Mouse (Mus musculus): ENCODE results near the gene Notum. TPM values are rescaled to one million over a fixed set of nuclear protein-coding genes. Genes with fewer than 3 reads are reported as not detected.
A peak's percentile ranks its signal among the peaks of the same experiment; 100 is the strongest.

The Notum gene
- polyA plus RNA-seq, 1 experiment from 2014 or later, result 4.1 TPM

- Histone ChIP-seq H3K27ac (no peak within 1 kb of the TSS), H3K4me3 (peak within 1 kb of the TSS; percentile 19), H3K4me1 (peaks cover 14% of the 10 kb centered on the region), H3K27me3 (peaks cover 29% of the 10 kb centered on the region), H3K9ac (no peak within 1 kb of the TSS; the same call in 1 of the 2 replicates), H3K4me2 (peak within 1 kb of the TSS; percentile 45), H3K9me3 (no peaks in the 10 kb centered on the region), H3K36me3 (no peaks in the 10 kb centered on the region)
- ATAC-seq (ENCODE audit: borderline replicate concordance, extremely low read depth, low FRiP score, low TSS enrichment), result no peak
- 4% methylated on average over 13 of the region's 13 CpGs for WGBS
Measured at GRCm38 (mm10) chr11:120648001-120648476, 12.9 kb downstream of the Notum start, which contains the start of gene Myadml2. Myadml2 (minus strand) TSS chr11:120648158.

DNA sequence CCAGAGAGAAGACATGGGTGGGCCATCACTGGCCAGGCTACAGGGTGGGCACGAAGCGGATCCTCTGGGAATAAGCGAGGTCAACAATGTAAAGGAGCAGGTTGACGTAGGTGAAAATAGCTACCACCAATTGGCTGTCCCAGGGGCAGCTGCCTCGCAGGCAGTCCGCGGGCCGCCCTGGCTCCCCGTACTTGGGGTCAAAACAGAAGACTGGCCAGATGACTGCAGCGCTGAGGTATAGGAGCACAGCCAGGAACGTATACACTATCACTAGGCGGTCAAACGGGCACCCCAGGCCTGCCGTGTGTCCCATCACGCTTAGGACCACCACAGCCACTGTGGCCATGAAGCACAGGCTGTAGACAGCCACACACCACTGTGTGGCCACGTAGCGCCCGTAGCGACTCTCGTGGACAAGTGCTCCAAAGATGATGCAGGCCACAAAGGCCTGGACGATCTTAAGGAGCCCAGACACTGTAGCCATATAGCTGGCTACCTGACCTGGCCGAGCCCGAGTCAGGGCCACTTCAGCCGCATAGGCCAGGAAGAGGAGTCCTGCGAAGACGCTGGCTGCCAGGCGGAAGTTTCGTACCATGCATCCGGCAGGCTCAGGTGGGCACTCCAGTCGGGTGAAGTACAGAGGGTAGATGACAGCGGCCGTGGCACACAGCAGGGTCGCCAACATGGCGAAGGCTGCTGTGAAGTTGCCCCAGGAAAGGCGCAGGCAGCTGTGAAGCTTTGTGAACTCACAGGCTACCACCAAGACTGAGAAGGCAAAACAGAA is 13.7 kb downstream of the Notum start:
- Histone ChIP-seq H3K9ac (no peak overlapping the region; the same call in 1 of the 2 replicates), H3K4me1 (peaks cover 22% of the 10 kb centered on the region), H3K27me3 (peaks cover 35% of the 10 kb centered on the region), H3K9me3 (no peaks in the 10 kb centered on the region), H3K4me3 (peak overlapping the region; percentile 19; the same call in 1 of the 2 replicates), H3K36me3 (no peaks in the 10 kb centered on the region), H3K27ac (no peak overlapping the region), H3K4me2 (peak overlapping the region; percentile 45)
- 72% methylated on average over 35 of the region's 35 CpGs for WGBS
- ATAC-seq (ENCODE audit: borderline replicate concordance, extremely low read depth, low FRiP score, low TSS enrichment), result no peak

DNA sequence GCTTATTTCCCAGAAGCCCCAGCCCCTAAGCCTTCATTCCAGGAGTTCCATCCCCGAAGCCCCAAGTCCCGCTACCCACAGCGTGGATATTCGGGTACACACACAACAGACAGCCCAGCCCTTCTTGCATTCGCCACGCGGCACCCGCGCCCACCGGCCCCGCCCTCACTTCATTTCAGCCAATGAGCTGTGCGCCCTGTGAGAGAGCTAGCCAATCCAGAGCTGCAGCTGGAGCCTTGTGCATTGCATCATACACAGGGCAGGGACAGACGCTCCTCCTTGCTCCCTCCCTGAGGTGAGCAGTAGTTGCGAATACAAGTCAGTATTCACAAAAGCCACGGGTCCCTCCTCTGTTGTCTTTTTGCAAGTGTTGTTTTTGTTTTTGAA is 17.4 kb downstream of the Notum start, which contains the start of gene Pycr1:
Gene Pycr1, minus strand, starts transcription at position 169 of the 387 bp plus-strand sequence.
- under 1% methylated on average over 15 of the region's 15 CpGs for WGBS
- peak; percentile 100 for ATAC-seq (ENCODE audit: borderline replicate concordance, extremely low read depth, low FRiP score, low TSS enrichment)
- H3K27me3 ChIP-seq, result peaks cover 24% of the 10 kb centered on the region
- peak within 1 kb of the TSS; percentile 55 for H3K4me3 ChIP-seq
- H3K9me3 ChIP-seq, result no peaks in the 10 kb centered on the region
- no peak within 1 kb of the TSS for H3K27ac ChIP-seq
- H3K36me3 ChIP-seq, result no peaks in the 10 kb centered on the region
- peak within 1 kb of the TSS; percentile 54 for H3K9ac ChIP-seq
- H3K4me1 ChIP-seq, result peaks cover 24% of the 10 kb centered on the region
- H3K4me2 ChIP-seq, result peak within 1 kb of the TSS; percentile 96

- Histone ChIP-seq H3K4me2 (peak overlapping the region; percentile 96), H3K9me3 (no peaks in the 10 kb centered on the region), H3K4me1 (peaks cover 21% of the 10 kb centered on the region), H3K36me3 (no peaks in the 10 kb centered on the region), H3K27me3 (peaks cover 21% of the 10 kb centered on the region), H3K9ac (peak overlapping the region; percentile 54), H3K4me3 (peak overlapping the region; percentile 55), H3K27ac (no peak overlapping the region)
- 1% methylated on average over 18 of the region's 18 CpGs for WGBS
- ATAC-seq (ENCODE audit: borderline replicate concordance, extremely low read depth, low FRiP score, low TSS enrichment), result peak; percentile 27; the same call in 1 of the 2 replicates
Measured at GRCm38 (mm10) chr11:120642939-120643600, 17.9 kb downstream of the Notum start.

- H3K9ac ChIP-seq, result peak overlapping the region; percentile 54; the same call in 1 of the 2 replicates
Measured at GRCm38 (mm10) chr11:120641869-120642268, 19.1 kb downstream of the Notum start.

DNA sequence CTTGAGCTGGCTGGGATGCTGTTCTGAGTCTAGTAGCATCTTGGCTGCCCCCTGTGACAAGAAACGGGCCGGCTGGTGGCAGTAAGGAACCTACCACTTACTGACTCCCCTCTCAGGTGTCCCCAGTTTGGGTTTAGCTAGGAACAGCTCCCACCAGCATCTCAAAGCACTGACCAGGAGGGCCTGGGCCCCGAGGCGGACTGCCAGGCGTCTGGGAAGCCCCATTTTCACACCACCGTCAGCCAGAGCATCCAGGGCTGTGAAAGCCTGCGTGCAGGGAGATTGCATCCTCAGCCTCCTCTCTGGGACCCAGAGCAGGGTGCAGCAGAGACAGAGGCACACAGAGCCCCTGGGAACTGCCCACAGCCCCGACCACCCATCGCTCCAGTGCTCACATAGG is 19.7 kb downstream of the Notum start:
- no peak overlapping the region for H3K4me2 ChIP-seq
- H3K27me3 ChIP-seq, result peaks cover 8% of the 10 kb centered on the region; the same call in 1 of the 2 replicates
- H3K27ac ChIP-seq, result no peak overlapping the region
- WGBS, result 61% methylated on average over 9 of the region's 9 CpGs
- H3K9me3 ChIP-seq, result no peaks in the 10 kb centered on the region
- no peak for ATAC-seq (ENCODE audit: borderline replicate concordance, extremely low read depth, low FRiP score, low TSS enrichment)
- H3K36me3 ChIP-seq, result no peaks in the 10 kb centered on the region
- no peak overlapping the region for H3K4me3 ChIP-seq
- no peak overlapping the region for H3K9ac ChIP-seq
- H3K4me1 ChIP-seq, result peaks cover 17% of the 10 kb centered on the region

More at GRCm38 (mm10) chr11:120641869-120642268, 19.1 kb downstream of the Notum start:
- WGBS, result 76% methylated on average over 8 of the region's 8 CpGs
- ATAC-seq (ENCODE audit: borderline replicate concordance, extremely low read depth, low FRiP score, low TSS enrichment), result no peak
- Histone ChIP-seq H3K27me3 (peaks cover 9% of the 10 kb centered on the region; the same call in 1 of the 2 replicates), H3K4me1 (peaks cover 17% of the 10 kb centered on the region), H3K36me3 (no peaks in the 10 kb centered on the region), H3K4me3 (no peak overlapping the region), H3K4me2 (peak overlapping the region; percentile 96), H3K27ac (no peak overlapping the region), H3K9me3 (no peaks in the 10 kb centered on the region)

- H3K27me3 ChIP-seq, result no peaks in the 10 kb centered on the region
- H3K4me1 ChIP-seq, result peaks cover 34% of the 10 kb centered on the region
- H3K9ac ChIP-seq, result no peak overlapping the region
- WGBS, result 86% methylated on average over 5 of the region's 5 CpGs
- H3K4me3 ChIP-seq, result no peak overlapping the region
- ATAC-seq (ENCODE audit: borderline replicate concordance, extremely low read depth, low FRiP score, low TSS enrichment), result no peak
- H3K27ac ChIP-seq, result no peak overlapping the region
- H3K4me2 ChIP-seq, result no peak overlapping the region
- H3K9me3 ChIP-seq, result no peaks in the 10 kb centered on the region
- H3K36me3 ChIP-seq, result no peaks in the 10 kb centered on the region
Measured at GRCm38 (mm10) chr11:120634810-120635209, 26.2 kb downstream of the Notum start.

DNA sequence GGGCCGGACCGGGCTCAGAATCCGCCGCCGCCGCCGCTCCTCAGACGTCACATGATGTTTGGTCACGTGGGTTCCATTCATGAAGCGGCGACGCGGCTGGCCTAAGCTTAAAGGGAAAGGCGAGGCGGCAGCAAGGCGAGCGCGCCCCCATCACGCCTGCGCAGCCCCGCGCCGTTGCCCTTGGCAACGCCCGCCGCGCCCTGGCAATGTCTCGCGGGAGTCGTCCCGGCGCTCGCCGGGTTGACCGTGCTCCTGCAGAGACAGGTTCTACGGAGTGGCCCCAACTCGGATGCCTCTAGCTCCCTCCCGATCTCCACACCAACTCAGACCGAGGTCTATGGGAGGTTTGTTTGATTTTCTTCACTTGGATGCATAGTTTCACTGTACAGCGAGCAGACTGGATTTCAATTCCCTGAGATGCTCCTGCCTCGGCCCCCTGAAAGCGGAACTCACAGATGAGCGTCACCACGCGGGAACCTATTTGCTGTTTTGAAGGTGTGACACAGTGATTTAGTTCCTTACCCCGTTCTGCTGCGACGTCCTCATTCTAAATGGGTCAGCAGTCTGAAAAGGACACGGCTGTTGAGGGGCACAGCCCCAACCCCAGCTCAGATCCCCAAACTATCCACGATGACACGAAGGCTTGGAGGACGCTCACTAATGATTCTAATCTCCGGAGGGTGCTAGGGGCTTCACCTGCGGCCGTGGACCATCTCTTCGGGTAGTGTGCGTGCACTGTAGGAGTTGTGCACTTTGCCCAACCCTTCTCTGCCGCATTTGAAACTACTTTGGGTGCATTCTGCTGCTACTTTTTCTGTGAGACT is 27.2 kb downstream of the Notum start, which contains the start of gene Mafg:
Gene Mafg, minus strand, starts transcription at position 81 of the 824 bp plus-strand sequence.
- Histone ChIP-seq H3K36me3 (peaks cover 8% of the 10 kb centered on the region), H3K27me3 (no peaks in the 10 kb centered on the region), H3K27ac (peak within 1 kb of the TSS; percentile 85), H3K9ac (peak within 1 kb of the TSS; percentile 91), H3K4me1 (peaks cover 39% of the 10 kb centered on the region), H3K4me3 (peak within 1 kb of the TSS; percentile 93), H3K9me3 (no peaks in the 10 kb centered on the region), H3K4me2 (peak within 1 kb of the TSS; percentile 80)
- 12% methylated on average over 53 of the region's 58 CpGs for WGBS
- peak; percentile 91 for ATAC-seq (ENCODE audit: borderline replicate concordance, extremely low read depth, low FRiP score, low TSS enrichment)

- peak overlapping the region; percentile 80 for H3K4me2 ChIP-seq
- no peaks in the 10 kb centered on the region for H3K9me3 ChIP-seq
- peak overlapping the region; percentile 91 for H3K9ac ChIP-seq
- peak overlapping the region; percentile 93 for H3K4me3 ChIP-seq
- H3K27me3 ChIP-seq, result no peaks in the 10 kb centered on the region
- H3K36me3 ChIP-seq, result peaks cover 10% of the 10 kb centered on the region
- H3K27ac ChIP-seq, result peak overlapping the region; percentile 85
- H3K4me1 ChIP-seq, result peaks cover 39% of the 10 kb centered on the region
- ATAC-seq (ENCODE audit: borderline replicate concordance, extremely low read depth, low FRiP score, low TSS enrichment), result peak; percentile 88
- WGBS, result under 1% methylated on average over 96 of the region's 116 CpGs
Measured at GRCm38 (mm10) chr11:120632559-120633519, 28.1 kb downstream of the Notum start.

DNA sequence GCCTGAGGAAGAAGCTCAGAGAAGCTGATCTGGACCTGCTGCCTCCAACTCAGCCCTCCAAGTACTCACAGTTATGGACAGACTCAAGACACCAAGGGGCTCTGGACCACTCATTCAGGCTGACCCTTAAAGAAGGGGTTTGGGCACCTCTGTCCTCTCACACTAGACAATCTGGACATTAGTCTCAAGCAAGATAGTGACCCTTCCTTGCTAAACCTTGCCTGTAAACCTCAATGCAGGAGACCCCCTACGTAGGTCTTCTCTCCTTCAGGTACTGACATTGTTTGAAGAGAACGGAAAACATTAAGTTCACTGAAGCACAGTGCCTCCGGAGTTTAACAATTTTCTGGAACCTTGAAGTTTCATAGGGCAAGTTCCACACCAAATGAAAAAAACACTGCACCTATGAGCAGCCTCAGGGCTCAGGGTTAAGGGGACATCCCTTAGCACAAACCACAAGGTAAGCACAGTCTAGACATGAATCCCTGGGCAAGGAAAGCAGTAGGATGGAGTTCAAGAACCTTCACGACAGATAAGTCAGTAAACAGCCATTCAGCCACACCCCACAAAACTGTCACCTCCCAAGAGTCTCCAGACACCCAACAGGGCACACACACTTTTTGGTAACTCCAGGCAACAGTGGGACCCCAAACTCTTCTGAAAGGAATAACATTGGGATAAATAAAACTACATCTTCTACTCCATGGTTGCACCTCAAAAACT is 29.1 kb downstream of the Notum start:
- Histone ChIP-seq H3K4me3 (peak overlapping the region; percentile 93), H3K27ac (peak overlapping the region; percentile 85), H3K36me3 (peaks cover 17% of the 10 kb centered on the region), H3K9ac (peak overlapping the region; percentile 91), H3K9me3 (no peaks in the 10 kb centered on the region), H3K4me1 (peaks cover 39% of the 10 kb centered on the region), H3K27me3 (no peaks in the 10 kb centered on the region), H3K4me2 (peak overlapping the region; percentile 80)
- 44% methylated on average over 4 of the region's 4 CpGs for WGBS
- ATAC-seq (ENCODE audit: borderline replicate concordance, extremely low read depth, low FRiP score, low TSS enrichment), result no peak
